Mouse (Mus musculus): ENCODE data around the gene Adgrg6. TPM values are rescaled to one million over a fixed set of nuclear protein-coding genes. Genes with fewer than 3 reads are reported as not detected.

Adgrg6 gene
- polyA plus RNA-seq, 1 experiment: 0.01 TPM

DNA sequence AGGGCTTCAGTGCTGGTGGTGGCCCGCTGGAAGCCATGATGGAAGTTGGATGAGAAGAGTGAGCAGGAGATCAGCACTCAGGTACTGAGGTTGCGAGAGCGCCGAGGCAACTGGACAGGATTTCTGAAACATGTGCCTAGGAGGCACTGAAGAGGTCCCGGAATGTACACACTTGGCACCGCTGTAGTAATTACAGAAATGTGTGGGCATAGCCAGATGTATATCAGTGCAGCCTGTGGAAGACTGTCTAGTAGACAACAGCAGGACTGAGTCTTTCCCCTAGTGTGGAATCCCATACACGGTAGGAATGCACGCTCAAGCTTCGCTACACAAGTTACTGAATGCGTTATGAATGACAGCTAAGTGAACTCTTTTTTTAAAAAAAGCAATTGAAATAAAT, 86.1 kb downstream of the Adgrg6 start:
- H3K27me3 ChIP-seq (ENCODE audit: control insufficient read depth): no peaks in the 10 kb centered on the region
- no peaks in the 10 kb centered on the region for H3K36me3 ChIP-seq (ENCODE audit: control insufficient read depth)
- TF ChIP-seq TAL1 (IDR thresholded peaks at IDR 0.05; ENCODE audit: low read length) (no peak), GATA1 (IDR thresholded peaks at IDR 0.05; ENCODE audit: low read length) (no peak)
- H3K4me1 ChIP-seq (ENCODE audit: control insufficient read depth): no peaks in the 10 kb centered on the region
- no peaks in the 10 kb centered on the region for H3K9me3 ChIP-seq (ENCODE audit: control insufficient read depth, low read length)
- no peak overlapping the region for H3K4me3 ChIP-seq (replicated peaks)

DNA sequence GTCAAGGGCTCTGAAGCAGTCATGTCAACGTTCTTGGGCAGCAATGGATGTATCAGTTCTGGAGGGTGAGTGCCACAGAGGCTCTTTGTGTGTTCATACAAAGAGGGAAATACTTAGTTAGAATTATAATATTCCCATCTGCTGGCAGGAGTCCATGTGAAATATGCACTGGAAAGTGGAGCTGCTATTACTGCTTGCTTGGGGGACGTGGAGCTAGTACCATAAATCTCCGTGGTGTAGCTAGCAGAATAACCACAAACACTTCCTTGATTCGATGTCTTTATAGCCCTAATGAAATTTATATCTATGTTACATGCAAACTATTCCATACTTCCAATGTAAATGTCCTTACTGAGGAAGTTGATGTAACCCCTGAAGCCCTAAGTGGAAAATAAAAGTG, 91.0 kb downstream of the Adgrg6 start:
- no peaks in the 10 kb centered on the region for H3K9me3 ChIP-seq (ENCODE audit: control insufficient read depth, low read length)
- TF ChIP-seq TAL1 (IDR thresholded peaks at IDR 0.05; ENCODE audit: low read length) (no peak), GATA1 (IDR thresholded peaks at IDR 0.05; ENCODE audit: low read length) (no peak)
- H3K4me3 ChIP-seq (replicated peaks): no peak overlapping the region
- H3K4me1 ChIP-seq (ENCODE audit: control insufficient read depth): no peaks in the 10 kb centered on the region
- H3K27me3 ChIP-seq (ENCODE audit: control insufficient read depth): no peaks in the 10 kb centered on the region
- H3K36me3 ChIP-seq (ENCODE audit: control insufficient read depth): no peaks in the 10 kb centered on the region

DNA sequence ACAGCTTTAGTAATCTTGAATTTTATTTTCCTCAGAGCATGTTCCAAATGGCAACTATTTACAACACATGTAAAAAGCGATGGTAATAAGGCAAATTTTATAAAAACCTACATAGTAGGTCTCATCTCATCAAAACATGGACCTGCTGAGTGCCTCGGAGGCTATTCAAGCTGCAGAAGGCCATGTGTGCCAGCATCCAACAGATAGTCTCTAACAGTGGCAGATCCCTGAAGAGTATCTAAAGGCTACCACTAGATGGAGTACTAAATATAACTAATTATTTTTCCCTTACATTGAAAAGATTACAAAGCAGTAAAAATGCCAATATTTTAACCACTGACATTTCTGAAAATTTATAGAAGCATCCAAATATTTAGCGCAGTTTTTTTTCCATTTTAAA, 93.6 kb downstream of the Adgrg6 start:
- Histone ChIP-seq H3K27me3 (ENCODE audit: control insufficient read depth) (no peaks in the 10 kb centered on the region), H3K9me3 (ENCODE audit: control insufficient read depth, low read length) (no peaks in the 10 kb centered on the region), H3K36me3 (ENCODE audit: control insufficient read depth) (no peaks in the 10 kb centered on the region), H3K4me1 (ENCODE audit: control insufficient read depth) (no peaks in the 10 kb centered on the region), H3K4me3 (replicated peaks) (no peak overlapping the region)
- TF ChIP-seq TAL1 (IDR thresholded peaks at IDR 0.05; ENCODE audit: low read length) (no peak), GATA1 (IDR thresholded peaks at IDR 0.05; ENCODE audit: low read length) (no peak)

DNA sequence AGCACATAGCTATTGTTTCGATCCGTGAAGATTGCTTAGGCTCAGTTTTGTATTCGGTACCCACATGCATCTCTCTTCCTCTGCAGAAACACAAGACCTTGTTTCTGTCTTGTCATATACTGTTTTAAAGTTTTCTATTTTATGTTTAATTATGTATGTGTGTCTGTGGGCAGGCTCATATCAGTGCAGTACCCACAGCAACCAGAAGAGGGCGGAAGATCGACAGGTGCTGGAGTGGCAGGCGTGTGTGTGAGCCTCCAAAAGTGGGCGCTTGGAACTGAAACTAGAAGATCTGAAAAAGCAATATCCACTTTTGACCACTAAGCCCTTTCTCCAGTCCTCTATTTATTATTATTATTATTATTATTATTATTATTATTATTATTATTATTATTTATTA, 95.4 kb downstream of the Adgrg6 start:
- H3K36me3 ChIP-seq (ENCODE audit: control insufficient read depth): no peaks in the 10 kb centered on the region
- no peaks in the 10 kb centered on the region for H3K27me3 ChIP-seq (ENCODE audit: control insufficient read depth)
- no peak overlapping the region for H3K4me3 ChIP-seq (replicated peaks)
- TF ChIP-seq TAL1 (IDR thresholded peaks at IDR 0.05; ENCODE audit: low read length): no peak
- peaks cover 5% of the 10 kb centered on the region for H3K4me1 ChIP-seq (ENCODE audit: control insufficient read depth)
- H3K9me3 ChIP-seq (ENCODE audit: control insufficient read depth, low read length): no peaks in the 10 kb centered on the region

DNA sequence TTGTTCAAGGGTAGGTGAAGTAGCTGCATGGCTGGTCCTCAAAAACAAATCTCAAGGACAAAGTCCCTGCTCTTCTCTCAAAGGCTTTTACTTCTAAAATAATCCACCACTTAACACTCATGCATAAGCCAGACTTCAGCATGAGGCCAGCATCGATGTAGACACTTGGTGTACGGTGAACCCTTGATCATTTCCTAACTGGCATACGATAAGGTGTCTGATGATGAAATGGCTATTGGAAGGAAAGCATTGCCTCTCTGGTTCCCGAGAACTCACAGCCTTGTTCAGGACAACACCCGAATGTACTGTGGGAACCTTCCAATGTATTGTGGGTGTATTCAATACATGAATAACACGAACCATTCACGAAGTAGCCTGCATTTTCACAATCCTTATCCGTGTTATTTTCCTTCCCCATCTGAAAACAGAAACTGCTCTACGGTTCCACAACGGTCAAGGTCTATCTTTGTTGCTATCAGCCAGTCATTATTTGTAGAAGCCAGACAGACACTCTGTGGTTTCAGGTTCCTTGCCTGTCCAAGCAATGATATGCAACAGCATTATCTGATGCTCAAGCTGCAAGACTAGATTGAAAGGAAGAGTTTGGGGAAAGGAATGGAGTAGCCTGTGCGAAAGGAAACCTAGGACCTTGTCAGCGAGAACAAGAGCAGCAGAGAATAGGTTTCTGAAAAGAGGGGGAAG, 99.7 kb downstream of the Adgrg6 start:
- Histone ChIP-seq H3K36me3 (ENCODE audit: control insufficient read depth) (no peaks in the 10 kb centered on the region), H3K27me3 (ENCODE audit: control insufficient read depth) (no peaks in the 10 kb centered on the region), H3K4me3 (replicated peaks) (peak overlapping the region; percentile 36), H3K4me1 (ENCODE audit: control insufficient read depth) (peaks cover 5% of the 10 kb centered on the region), H3K9me3 (ENCODE audit: control insufficient read depth, low read length) (no peaks in the 10 kb centered on the region)
- no peak for TF ChIP-seq GATA1 (IDR thresholded peaks at IDR 0.05; ENCODE audit: low read length)
- TF ChIP-seq TAL1 (IDR thresholded peaks at IDR 0.05; ENCODE audit: low read length): no peak

DNA sequence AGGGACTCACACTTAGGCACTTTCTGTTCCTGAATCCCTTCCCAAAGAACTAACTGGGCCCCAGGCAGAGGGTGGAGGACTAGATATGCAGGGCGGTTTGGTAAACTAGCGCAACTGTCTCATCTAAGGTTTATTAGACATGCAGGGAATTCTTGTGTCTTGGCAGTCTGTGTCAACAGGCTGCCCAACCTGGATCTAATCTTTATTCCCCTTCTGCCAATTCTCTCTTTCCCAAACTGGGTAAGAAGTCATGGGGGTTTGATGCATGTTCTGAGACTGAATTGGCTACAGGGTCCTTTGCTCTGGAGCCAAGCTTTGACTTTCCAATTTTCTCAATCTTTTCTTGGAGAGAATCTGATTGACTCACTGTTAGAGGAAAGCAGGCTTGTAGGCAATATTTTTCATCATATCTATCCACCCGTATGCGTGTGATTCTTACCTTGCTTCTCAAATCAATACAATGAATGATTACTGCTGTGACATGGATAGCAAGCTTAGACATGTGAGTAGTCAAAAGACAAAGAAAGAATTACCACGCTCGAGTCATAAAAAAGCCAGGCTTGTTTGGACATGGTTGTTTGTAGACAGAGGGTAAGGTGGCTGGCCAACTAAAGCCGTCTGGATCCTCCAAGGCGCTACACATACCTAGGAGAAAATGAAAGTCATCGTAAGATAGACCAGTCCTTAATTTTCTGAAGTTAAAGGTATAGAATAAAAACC, 104.4 kb downstream of the Adgrg6 start:
- TF ChIP-seq TAL1 (IDR thresholded peaks at IDR 0.05; ENCODE audit: low read length) (no peak), GATA1 (IDR thresholded peaks at IDR 0.05; ENCODE audit: low read length) (no peak)
- no peaks in the 10 kb centered on the region for H3K36me3 ChIP-seq (ENCODE audit: control insufficient read depth)
- H3K27me3 ChIP-seq (ENCODE audit: control insufficient read depth): no peaks in the 10 kb centered on the region
- no peaks in the 10 kb centered on the region for H3K9me3 ChIP-seq (ENCODE audit: control insufficient read depth, low read length)
- H3K4me1 ChIP-seq (ENCODE audit: control insufficient read depth): peaks cover 5% of the 10 kb centered on the region
- no peak overlapping the region for H3K4me3 ChIP-seq (replicated peaks)

DNA sequence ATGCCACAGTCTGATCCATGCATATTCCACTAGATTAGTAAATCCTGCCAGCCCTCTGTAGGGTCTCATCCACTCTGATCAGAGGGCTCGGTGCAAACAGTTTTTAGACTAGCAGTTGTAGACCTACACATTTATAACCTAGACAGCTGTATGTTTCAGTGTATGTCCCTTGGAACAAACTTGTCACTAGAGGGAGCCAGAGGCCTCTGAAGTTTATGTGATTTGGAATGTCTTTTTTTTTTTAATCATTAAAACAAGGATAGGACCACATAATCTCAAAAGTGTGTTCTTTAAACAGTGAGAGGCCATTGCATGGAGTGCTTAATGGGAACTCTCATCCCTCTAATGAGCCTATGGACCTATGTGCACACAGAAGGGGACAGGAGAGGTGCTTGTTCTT, 141.4 kb downstream of the Adgrg6 start:
- Histone ChIP-seq H3K9me3 (ENCODE audit: control insufficient read depth, low read length) (no peaks in the 10 kb centered on the region), H3K4me1 (ENCODE audit: control insufficient read depth) (no peaks in the 10 kb centered on the region), H3K27me3 (ENCODE audit: control insufficient read depth) (no peaks in the 10 kb centered on the region), H3K4me3 (replicated peaks) (no peak overlapping the region), H3K36me3 (ENCODE audit: control insufficient read depth) (no peaks in the 10 kb centered on the region)
- TF ChIP-seq TAL1 (IDR thresholded peaks at IDR 0.05; ENCODE audit: low read length) (no peak), GATA1 (IDR thresholded peaks at IDR 0.05; ENCODE audit: low read length) (no peak)

DNA sequence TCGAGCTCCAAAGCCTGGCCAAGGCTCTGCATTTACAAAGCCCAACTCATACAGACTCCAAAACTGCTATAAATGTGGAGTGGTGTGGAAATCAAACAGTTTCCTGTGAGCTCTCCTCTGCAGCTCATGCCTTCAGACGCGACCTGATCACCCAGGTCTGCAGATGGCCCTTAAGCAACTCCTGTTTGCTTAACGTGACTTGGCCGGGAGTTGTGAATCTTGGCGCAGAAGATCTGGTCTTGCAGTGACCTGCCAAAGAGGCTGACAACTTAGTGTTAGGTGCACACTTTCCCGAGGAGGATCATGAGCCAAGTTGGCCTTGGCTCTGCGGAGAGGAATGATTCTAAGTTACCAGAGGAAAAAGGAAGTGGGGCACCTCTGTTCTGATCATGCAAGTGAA, 143.7 kb downstream of the Adgrg6 start:
- no peaks in the 10 kb centered on the region for H3K4me1 ChIP-seq (ENCODE audit: control insufficient read depth)
- H3K27me3 ChIP-seq (ENCODE audit: control insufficient read depth): no peaks in the 10 kb centered on the region
- TF ChIP-seq TAL1 (IDR thresholded peaks at IDR 0.05; ENCODE audit: low read length) (no peak), GATA1 (IDR thresholded peaks at IDR 0.05; ENCODE audit: low read length) (no peak)
- H3K4me3 ChIP-seq (replicated peaks): no peak overlapping the region
- H3K9me3 ChIP-seq (ENCODE audit: control insufficient read depth, low read length): no peaks in the 10 kb centered on the region
- no peaks in the 10 kb centered on the region for H3K36me3 ChIP-seq (ENCODE audit: control insufficient read depth)

DNA sequence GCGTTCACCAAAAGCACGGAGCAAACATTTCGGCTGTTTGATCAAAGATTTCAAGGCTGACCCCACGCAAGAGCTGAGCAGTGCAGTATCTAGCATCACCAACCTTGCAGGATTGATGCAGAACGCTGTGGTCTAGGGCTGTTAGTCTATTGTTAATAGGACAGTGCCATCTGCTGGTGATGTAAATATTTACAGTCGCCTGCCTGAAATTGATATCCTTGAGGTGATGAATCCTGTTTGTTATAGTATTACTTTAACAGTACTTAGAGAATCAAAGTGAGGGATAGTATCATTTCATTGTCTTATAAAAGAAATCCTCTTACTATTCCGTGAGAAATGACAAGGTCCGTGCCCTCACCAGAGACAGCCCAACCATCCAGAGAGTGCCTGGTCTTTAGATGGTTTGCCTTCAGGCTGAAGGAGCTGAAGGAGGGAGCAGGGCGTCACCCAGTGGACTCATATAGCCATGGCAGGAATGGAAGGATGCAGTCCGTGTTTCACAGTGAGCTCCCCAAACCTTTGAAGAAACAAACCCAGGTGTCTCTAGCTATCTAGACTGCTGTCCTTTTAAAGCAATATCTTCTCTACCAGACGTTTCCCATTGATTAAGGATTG, 154.3 kb downstream of the Adgrg6 start:
- Histone ChIP-seq H3K4me3 (replicated peaks) (no peak overlapping the region), H3K36me3 (ENCODE audit: control insufficient read depth) (no peaks in the 10 kb centered on the region), H3K9me3 (ENCODE audit: control insufficient read depth, low read length) (no peaks in the 10 kb centered on the region), H3K4me1 (ENCODE audit: control insufficient read depth) (no peaks in the 10 kb centered on the region), H3K27me3 (ENCODE audit: control insufficient read depth) (no peaks in the 10 kb centered on the region)
- no peak for TF ChIP-seq TAL1 (IDR thresholded peaks at IDR 0.05; ENCODE audit: low read length)
